8 mouse cellular contexts compared by ENCODE assay signal in genomic region chr7:141429840-141430584, GRCm38 (mm10). TPM values are rescaled to one million over a fixed set of nuclear protein-coding genes. Genes with fewer than 3 reads are reported as not detected.
A peak's percentile ranks its signal among the peaks of the same experiment; 100 is the strongest.
DNase-seq lines count a peak whose midpoint lies in the region; ATAC-seq lines count a peak whose summit lies in the region.

No protein-coding gene starts in this region.

- H3K9ac ChIP-seq in liver, embryonic 11.5 days (ENCODE audit: low read depth, low read length): no peak overlapping the region
- no peak overlapping the region for H3K9ac ChIP-seq in liver, embryonic 12.5 days
- peak overlapping the region; percentile 86 for H3K9ac ChIP-seq in midbrain, embryonic 16.5 days (ENCODE audit: low read depth, low read length)

- no peak overlapping the region for H3K4me3 ChIP-seq in liver, embryonic 11.5 days (ENCODE audit: low read depth, low read length)
- no peak overlapping the region for H3K4me3 ChIP-seq in liver, embryonic 12.5 days
- H3K4me3 ChIP-seq in hindbrain, embryonic 10.5 days: peak overlapping the region; percentile 54
- peak overlapping the region; percentile 55 for H3K4me3 ChIP-seq in midbrain, embryonic 16.5 days (ENCODE audit: low read depth, low read length)

- H3K4me1 ChIP-seq in liver, embryonic 11.5 days (replicated peaks; ENCODE audit: control insufficient read depth, insufficient read depth, low read length): peaks cover 20% of the 10 kb centered on the region
- H3K4me1 ChIP-seq in liver, embryonic 12.5 days: peaks cover 51% of the 10 kb centered on the region
- H3K4me1 ChIP-seq in hindbrain, embryonic 10.5 days (replicated peaks): peaks cover 58% of the 10 kb centered on the region
- H3K4me1 ChIP-seq in midbrain, embryonic 16.5 days (ENCODE audit: control insufficient read depth, insufficient read depth, low read length): peaks cover 34% of the 10 kb centered on the region

- DNase-seq in adrenal gland, adult 2 months: peak; percentile 75
- DNase-seq in adrenal gland, adult 18-20 months (ENCODE audit: low spot score in 2 of 2): no peak
- no peak for DNase-seq in liver, embryonic 11.5 days (ENCODE audit: low spot score)
- no peak for DNase-seq in hindbrain, embryonic 10.5 days (ENCODE audit: low spot score)
- no peak for DNase-seq in layer of hippocampus, postnatal 14 days (ENCODE audit: low spot score in 2 of 2)
- no peak for DNase-seq in embryo, embryonic 11 days

- WGBS in liver, embryonic 11.5 days: 68% methylated on average over 9 of the region's 9 CpGs
- 66% methylated on average over 9 of the region's 9 CpGs for WGBS in liver, embryonic 12.5 days (ENCODE audit: insufficient replicate concordance)
- WGBS in hindbrain, embryonic 10.5 days: 61% methylated on average over 9 of the region's 9 CpGs
- WGBS in midbrain, embryonic 16.5 days: 61% methylated on average over 9 of the region's 9 CpGs

- peaks cover 11% of the 10 kb centered on the region; the same call in 1 of the 2 replicates for H3K36me3 ChIP-seq in liver, embryonic 11.5 days (ENCODE audit: control insufficient read depth, insufficient read depth, low read length)
- H3K36me3 ChIP-seq in liver, embryonic 12.5 days: peaks cover 41% of the 10 kb centered on the region
- peaks cover 36% of the 10 kb centered on the region for H3K36me3 ChIP-seq in hindbrain, embryonic 10.5 days
- peaks cover 41% of the 10 kb centered on the region for H3K36me3 ChIP-seq in midbrain, embryonic 16.5 days (ENCODE audit: control insufficient read depth, insufficient read depth, low read length)

- H3K4me2 ChIP-seq in liver, embryonic 11.5 days: peak overlapping the region; percentile 16; the same call in 1 of the 2 replicates
- no peak overlapping the region for H3K4me2 ChIP-seq in liver, embryonic 12.5 days
- peak overlapping the region; percentile 76 for H3K4me2 ChIP-seq in midbrain, embryonic 16.5 days (ENCODE audit: low read length)

- no peak overlapping the region for H3K27ac ChIP-seq in liver, embryonic 11.5 days (ENCODE audit: low read depth, low read length)
- no peak overlapping the region for H3K27ac ChIP-seq in liver, embryonic 12.5 days
- no peak overlapping the region for H3K27ac ChIP-seq in hindbrain, embryonic 10.5 days
- H3K27ac ChIP-seq in midbrain, embryonic 16.5 days (ENCODE audit: low read length): no peak overlapping the region; the same call in 1 of the 2 replicates

- H3K27me3 ChIP-seq in liver, embryonic 11.5 days (replicated peaks; ENCODE audit: control insufficient read depth, insufficient read depth, low read length): no peaks in the 10 kb centered on the region
- peaks cover 29% of the 10 kb centered on the region for H3K27me3 ChIP-seq in liver, embryonic 12.5 days (replicated peaks)
- peaks cover 9% of the 10 kb centered on the region; the same call in 1 of the 2 replicates for H3K27me3 ChIP-seq in hindbrain, embryonic 10.5 days (ENCODE audit: insufficient read depth, poor library complexity, severe bottlenecking)
- H3K27me3 ChIP-seq in midbrain, embryonic 16.5 days (ENCODE audit: control insufficient read depth, insufficient read depth, low read depth, low read length): no peaks in the 10 kb centered on the region

- H3K9me3 ChIP-seq in liver, embryonic 11.5 days (ENCODE audit: control insufficient read depth, low read length): no peaks in the 10 kb centered on the region
- H3K9me3 ChIP-seq in liver, embryonic 12.5 days (replicated peaks): no peaks in the 10 kb centered on the region
- no peaks in the 10 kb centered on the region for H3K9me3 ChIP-seq in hindbrain, embryonic 10.5 days
- no peaks in the 10 kb centered on the region for H3K9me3 ChIP-seq in midbrain, embryonic 16.5 days (replicated peaks; ENCODE audit: control insufficient read depth, low read length, poor library complexity, severe bottlenecking)

- no peak; the same call in 1 of the 2 replicates for ATAC-seq in liver, embryonic 11.5 days (replicated peaks; ENCODE audit: low FRiP score)
- ATAC-seq in liver, embryonic 12.5 days: no peak
- 0 out of 2 replicates have a peak, but pooled peaks have one; percentile 12 for ATAC-seq in midbrain, embryonic 16.5 days

RNA-seq across cellular contexts. Expression of gene Cend1, which starts 0.7 kb away (rescaled TPM):
- total RNA-seq in adrenal gland, adult 2 months (2021): 1 to 10 TPM; 1.6 to 2.8 TPM
- polyA plus RNA-seq in adrenal gland, adult 2 months (2012; rRNA removed): 1.00 and 1.2 TPM in 2 replicates
- 1 to 10 TPM; 1.7 to 2.4 TPM for total RNA-seq in adrenal gland, adult 18-20 months (2021)
- 0.16 and 0.27 TPM in 2 replicates for polyA plus RNA-seq in liver, embryonic 11.5 days (2014; fragmentation: Nextera tagmentation; extraction: Ambion mirVana)
- polyA plus RNA-seq in liver, embryonic 12.5 days (2016; fragmentation: Nextera tagmentation; extraction: Ambion mirVana): 0.10 and 0.16 TPM in 2 replicates
- 11.5 and 21.9 TPM in 2 replicates for polyA plus RNA-seq in hindbrain, embryonic 10.5 days (2016; fragmentation: Nextera tagmentation; extraction: Ambion mirVana)
- 109 and 151 TPM in 2 replicates for polyA plus RNA-seq in midbrain, embryonic 16.5 days (2015; fragmentation: Nextera tagmentation; extraction: Ambion mirVana)
- 100 to 1,000 TPM; 332 to 341 TPM for total RNA-seq in layer of hippocampus, postnatal 14 days (2021)

RNA-seq across cellular contexts. Expression of gene Slc25a22, which starts 7.7 kb away (rescaled TPM):
- 100 to 1,000 TPM; 125 to 172 TPM for total RNA-seq in adrenal gland, adult 2 months (2021)
- 234 and 236 TPM in 2 replicates for polyA plus RNA-seq in adrenal gland, adult 2 months (2012; rRNA removed)
- 100 to 1,000 TPM; 104 to 105 TPM for total RNA-seq in adrenal gland, adult 18-20 months (2021)
- polyA plus RNA-seq in liver, embryonic 11.5 days (2014; fragmentation: Nextera tagmentation; extraction: Ambion mirVana): 36.9 and 39.4 TPM in 2 replicates
- 26.0 and 27.1 TPM in 2 replicates for polyA plus RNA-seq in liver, embryonic 12.5 days (2016; fragmentation: Nextera tagmentation; extraction: Ambion mirVana)
- polyA plus RNA-seq in hindbrain, embryonic 10.5 days (2016; fragmentation: Nextera tagmentation; extraction: Ambion mirVana): 45.9 and 55.6 TPM in 2 replicates
- polyA plus RNA-seq in midbrain, embryonic 16.5 days (2015; fragmentation: Nextera tagmentation; extraction: Ambion mirVana): 108 and 121 TPM in 2 replicates
- 100 to 1,000 TPM; 366 to 390 TPM for total RNA-seq in layer of hippocampus, postnatal 14 days (2021)

RNA-seq across cellular contexts. Expression of gene Pidd1, which starts 13.8 kb away (rescaled TPM):
- total RNA-seq in adrenal gland, adult 2 months (2021): 1 to 10 TPM; 1.4 to 1.5 TPM
- polyA plus RNA-seq in adrenal gland, adult 2 months (2012; rRNA removed): 9.2 and 11.2 TPM in 2 replicates
- 1 to 10 TPM; 1.1 to 1.4 TPM for total RNA-seq in adrenal gland, adult 18-20 months (2021)
- polyA plus RNA-seq in liver, embryonic 11.5 days (2014; fragmentation: Nextera tagmentation; extraction: Ambion mirVana): 22.5 and 22.7 TPM in 2 replicates
- polyA plus RNA-seq in liver, embryonic 12.5 days (2016; fragmentation: Nextera tagmentation; extraction: Ambion mirVana): 17.3 and 17.7 TPM in 2 replicates
- 21.0 and 23.2 TPM in 2 replicates for polyA plus RNA-seq in hindbrain, embryonic 10.5 days (2016; fragmentation: Nextera tagmentation; extraction: Ambion mirVana)
- polyA plus RNA-seq in midbrain, embryonic 16.5 days (2015; fragmentation: Nextera tagmentation; extraction: Ambion mirVana): 2.4 and 2.5 TPM in 2 replicates
- total RNA-seq in layer of hippocampus, postnatal 14 days (2021): 1 to 10 TPM; 1.9 TPM

RNA-seq across cellular contexts. Expression of gene Gatd1, which starts 16.1 kb away (rescaled TPM):
- total RNA-seq in adrenal gland, adult 2 months (2021): 10 to 100 TPM; 29.7 to 41.1 TPM
- 49.5 and 58.2 TPM in 2 replicates for polyA plus RNA-seq in adrenal gland, adult 2 months (2012; rRNA removed)
- total RNA-seq in adrenal gland, adult 18-20 months (2021): 10 to 100 TPM; 25.5 to 35.3 TPM
- 35.0 and 41.6 TPM in 2 replicates for polyA plus RNA-seq in liver, embryonic 11.5 days (2014; fragmentation: Nextera tagmentation; extraction: Ambion mirVana)
- polyA plus RNA-seq in liver, embryonic 12.5 days (2016; fragmentation: Nextera tagmentation; extraction: Ambion mirVana): 21.1 and 22.8 TPM in 2 replicates
- polyA plus RNA-seq in hindbrain, embryonic 10.5 days (2016; fragmentation: Nextera tagmentation; extraction: Ambion mirVana): 45.2 and 49.4 TPM in 2 replicates
- polyA plus RNA-seq in midbrain, embryonic 16.5 days (2015; fragmentation: Nextera tagmentation; extraction: Ambion mirVana): 48.5 and 54.9 TPM in 2 replicates
- 10 to 100 TPM; 37.4 to 37.6 TPM for total RNA-seq in layer of hippocampus, postnatal 14 days (2021)

RNA-seq across cellular contexts. Expression of gene Rplp2, which starts 17.2 kb away (rescaled TPM):
- total RNA-seq in adrenal gland, adult 2 months (2021): 1,000 to 10,000 TPM in 1 of 2 experiments, 100 to 1,000 TPM in 1; 577 to 1,228 TPM
- polyA plus RNA-seq in adrenal gland, adult 2 months (2012; rRNA removed): 207 and 254 TPM in 2 replicates
- 1,000 to 10,000 TPM in 1 of 2 experiments, 100 to 1,000 TPM in 1; 949 to 1,096 TPM for total RNA-seq in adrenal gland, adult 18-20 months (2021)
- polyA plus RNA-seq in liver, embryonic 11.5 days (2014; fragmentation: Nextera tagmentation; extraction: Ambion mirVana): 1,652 and 1,836 TPM in 2 replicates
- polyA plus RNA-seq in liver, embryonic 12.5 days (2016; fragmentation: Nextera tagmentation; extraction: Ambion mirVana): 1,288 and 1,344 TPM in 2 replicates
- 1,010 and 1,127 TPM in 2 replicates for polyA plus RNA-seq in hindbrain, embryonic 10.5 days (2016; fragmentation: Nextera tagmentation; extraction: Ambion mirVana)
- 607 and 649 TPM in 2 replicates for polyA plus RNA-seq in midbrain, embryonic 16.5 days (2015; fragmentation: Nextera tagmentation; extraction: Ambion mirVana)
- 100 to 1,000 TPM; 577 to 590 TPM for total RNA-seq in layer of hippocampus, postnatal 14 days (2021)

Comparison
In these comparisons a context has a peak if more than half of its experiments do, and no peak if none do; other contexts are left out.
1. H3K4me3 ChIP-seq: peak in hindbrain, embryonic 10.5 days (single experiment) and midbrain, embryonic 16.5 days (single experiment); none in liver, embryonic 11.5 days (single experiment) and liver, embryonic 12.5 days (single experiment).